Comparison of ENCODE assay signal across 12 mouse cellular contexts in genomic region chr13:53921796-53922195, GRCm38 (mm10).
"Had no signal": no experiment of that assay in that cellular context is flagged by ENCODE, and none has a peak within 500 bp of the region (broad histone marks: within the 10 kb centered on the region; RNA-seq: fewer than 3 reads in every experiment).

No protein-coding gene starts in this region.

- H3K27me3 ChIP-seq: liver, embryonic 15.5 days; midbrain, embryonic 13.5 days had no signal

- H3K9me3 ChIP-seq: limb, embryonic 10.5 days; liver, embryonic 15.5 days; midbrain, embryonic 13.5 days had no signal

- DNase-seq: kidney, adult 2 months; kidney, postnatal 25 days; lung, postnatal 10 days; right cerebral cortex, postnatal 4 days; spleen, adult 18-20 months; thymus, adult 18-20 months; thymus, postnatal 14 days had no signal

- H3K4me2 ChIP-seq: liver, embryonic 11.5 days; liver, embryonic 15.5 days; midbrain, embryonic 13.5 days had no signal

- H3K27ac ChIP-seq: left cerebral cortex, adult 2 months; limb, embryonic 10.5 days; liver, embryonic 15.5 days; midbrain, embryonic 13.5 days had no signal

- H3K4me3 ChIP-seq: left cerebral cortex, adult 2 months; limb, embryonic 10.5 days; liver, embryonic 15.5 days; midbrain, embryonic 13.5 days had no signal

- ATAC-seq: midbrain, embryonic 13.5 days had no signal

- H3K9ac ChIP-seq: liver, embryonic 15.5 days; midbrain, embryonic 13.5 days had no signal

- H3K4me1 ChIP-seq: limb, embryonic 10.5 days; midbrain, embryonic 13.5 days had no signal

- H3K36me3 ChIP-seq: limb, embryonic 10.5 days; liver, embryonic 15.5 days; midbrain, embryonic 13.5 days had no signal
